Mouse (Mus musculus) kidney, embryonic 14.5 days (tissue): ENCODE measurements around the gene Ndufs7. TPM values are rescaled to one million over a fixed set of nuclear protein-coding genes. Genes with fewer than 3 reads are reported as not detected.
"Not testable (repeated sequence)": the region's sequence is repeated elsewhere in the genome, so short reads cannot be mapped to it uniquely, and the experiment has no call there.

ENCODE experiments used
- ATAC-seq: fragments of 200-750 bp; cut with Nextera tagmentation; 2 replicates; pipeline ENCODE4 v1.8.0; 2017; ENCODE audit warnings: moderate number of reproducible peaks, mild to moderate bottlenecking, moderate TSS enrichment, moderate library complexity; ENCODE audit not compliant: low FRiP score, low TSS enrichment
- H3K27ac ChIP-seq: fragments of 300-500 bp; sonication (generic); 2 replicates; pipeline ENCODE4 v1.5.1; 2014; ENCODE audit warnings: low read depth, mild to moderate bottlenecking, low read length, moderate library complexity, mixed read lengths
- H3K27me3 ChIP-seq: fragments of 300-500 bp; sonication (generic); 2 replicates; pipeline ENCODE4 v1.6.1; 2014; ENCODE audit warnings: mild to moderate bottlenecking, low read length; ENCODE audit not compliant: control insufficient read depth, insufficient read depth
- H3K36me3 ChIP-seq: fragments of 300-500 bp; sonication (generic); 2 replicates; pipeline ENCODE4 v1.6.1; 2014; ENCODE audit warnings: low read length, mixed read lengths; ENCODE audit not compliant: control insufficient read depth, insufficient read depth
- H3K4me1 ChIP-seq: fragments of 300-500 bp; sonication (generic); 2 replicates; pipeline ENCODE4 v1.6.1; 2014; ENCODE audit warnings: low read length, mixed read lengths; ENCODE audit not compliant: control insufficient read depth, insufficient read depth
- H3K4me2 ChIP-seq: fragments of 300-500 bp; sonication (generic); replicated peaks from 2 replicates; pipeline ENCODE4 v1.6.1; 2014; ENCODE audit warnings: low read depth, mild to moderate bottlenecking, low read length
- H3K4me3 ChIP-seq: fragments of 300-500 bp; sonication (generic); 2 replicates; pipeline ENCODE4 v1.5.1; 2014; ENCODE audit warnings: mild to moderate bottlenecking, low read length
- H3K9ac ChIP-seq: fragments of 300-500 bp; sonication (generic); 2 replicates; pipeline ENCODE4 v1.6.1; 2014; ENCODE audit warnings: low read depth, mild to moderate bottlenecking, low read length, moderate library complexity
- H3K9me3 ChIP-seq: fragments of 300-500 bp; sonication (generic); 2 replicates; pipeline ENCODE4 v1.6.1; 2016; ENCODE audit warnings: low read length; ENCODE audit not compliant: control insufficient read depth
- WGBS: fragments of 180-500 bp; shearing (Covaris S2); extraction: QIAGEN DNeasy Blood & Tissue Kit; methylation state at CpG from one replicate; pipeline ENCODE4 v1.1.7; 2014; 5-methylcytosine and 5-hydroxymethylcytosine counted together
- polyA plus RNA-seq: library from polyadenylated mRNA; unstranded; fragments of >200 nt; fragmentation: Nextera tagmentation; extraction: Ambion mirVana; gene quantifications from 2 replicates; pipeline ENCODE4 v1.2.1, GENCODE M21; 2014

The Ndufs7 gene
- polyA plus RNA-seq, 1 experiment from 2014 or later, result 390 TPM

GRCm38 (mm10) chr10:80237020-80237419 lies 11.9 kb upstream of the Ndufs7 start:
- Histone ChIP-seq H3K9ac (no peak overlapping the region), H3K4me2 (no peak overlapping the region), H3K27ac (no peak overlapping the region), H3K27me3 (no peaks in the 10 kb centered on the region), H3K4me1 (peaks cover 4% of the 10 kb centered on the region; the same call in 1 of the 2 replicates), H3K36me3 (peaks cover 98% of the 10 kb centered on the region), H3K9me3 (no peaks in the 10 kb centered on the region), H3K4me3 (no peak overlapping the region)
- 94% methylated on average over 4 of the region's 4 CpGs for WGBS
- no peak for ATAC-seq

DNA sequence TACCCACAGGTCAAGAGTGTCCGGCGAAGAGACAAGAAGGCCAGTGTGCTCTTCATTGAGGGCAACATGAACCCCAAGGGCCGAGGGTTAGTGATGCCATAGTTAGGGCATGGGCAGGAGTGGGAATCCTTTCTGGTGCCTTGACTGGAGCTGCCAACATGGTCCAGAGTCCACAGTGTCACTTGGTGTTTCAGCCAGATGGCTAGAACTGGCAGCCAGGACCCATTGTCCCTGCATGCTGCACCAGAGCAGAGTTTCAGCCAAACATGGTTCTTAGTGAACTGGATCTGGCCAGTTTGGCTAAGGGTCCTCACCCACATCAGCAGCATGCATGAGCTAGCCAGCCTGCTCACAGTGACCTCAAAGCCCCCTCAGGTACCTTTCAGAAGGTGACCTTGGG lies 10.6 kb upstream of the Ndufs7 start:
- Histone ChIP-seq H3K4me3 (no peak overlapping the region), H3K4me2 (no peak overlapping the region), H3K9ac (no peak overlapping the region), H3K27me3 (no peaks in the 10 kb centered on the region), H3K27ac (no peak overlapping the region), H3K9me3 (no peaks in the 10 kb centered on the region), H3K4me1 (no peaks in the 10 kb centered on the region), H3K36me3 (peaks cover 98% of the 10 kb centered on the region)
- no peak for ATAC-seq
- 87% methylated on average over 3 of the region's 3 CpGs for WGBS

- no peak overlapping the region for H3K27ac ChIP-seq
- H3K27me3 ChIP-seq, result no peaks in the 10 kb centered on the region
- no peak for ATAC-seq
- WGBS, result 87% methylated on average over 6 of the region's 6 CpGs
- H3K4me3 ChIP-seq, result no peak overlapping the region
- no peaks in the 10 kb centered on the region for H3K4me1 ChIP-seq
- no peak overlapping the region for H3K4me2 ChIP-seq
- no peaks in the 10 kb centered on the region for H3K9me3 ChIP-seq
- H3K9ac ChIP-seq, result no peak overlapping the region
- peaks cover 97% of the 10 kb centered on the region for H3K36me3 ChIP-seq
Measured at GRCm38 (mm10) chr10:80239791-80240190, 9.1 kb upstream of the Ndufs7 start.

DNA sequence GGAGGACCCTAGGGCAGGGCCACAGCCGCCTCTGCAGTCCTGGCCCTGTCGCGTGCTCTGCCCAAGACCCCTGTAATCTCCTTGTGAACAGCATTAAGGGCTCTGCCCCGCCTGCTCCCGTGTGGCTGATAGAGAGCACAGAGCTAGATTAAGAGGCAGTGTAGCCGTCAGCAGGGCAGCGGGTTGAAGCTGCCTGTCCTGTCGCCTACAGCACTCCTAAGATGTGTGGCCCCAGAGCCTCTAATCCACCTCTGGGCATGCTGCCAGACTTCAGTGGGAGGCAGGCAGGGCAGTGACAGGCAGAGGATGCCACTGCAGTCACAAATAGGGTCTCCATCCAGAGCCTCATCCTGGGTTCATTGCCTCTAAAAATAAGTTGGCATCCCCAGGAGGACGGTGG lies 6.8 kb upstream of the Ndufs7 start:
- Histone ChIP-seq H3K4me3 (no peak overlapping the region), H3K9me3 (no peaks in the 10 kb centered on the region), H3K27ac (no peak overlapping the region), H3K4me1 (0 out of 2 replicates have a peak, but pooled peaks cover 3% of the 10 kb centered on the region), H3K27me3 (no peaks in the 10 kb centered on the region), H3K4me2 (no peak overlapping the region), H3K36me3 (peaks cover 75% of the 10 kb centered on the region), H3K9ac (no peak overlapping the region)
- no peak for ATAC-seq
- 79% methylated on average over 9 of the region's 9 CpGs for WGBS

DNA sequence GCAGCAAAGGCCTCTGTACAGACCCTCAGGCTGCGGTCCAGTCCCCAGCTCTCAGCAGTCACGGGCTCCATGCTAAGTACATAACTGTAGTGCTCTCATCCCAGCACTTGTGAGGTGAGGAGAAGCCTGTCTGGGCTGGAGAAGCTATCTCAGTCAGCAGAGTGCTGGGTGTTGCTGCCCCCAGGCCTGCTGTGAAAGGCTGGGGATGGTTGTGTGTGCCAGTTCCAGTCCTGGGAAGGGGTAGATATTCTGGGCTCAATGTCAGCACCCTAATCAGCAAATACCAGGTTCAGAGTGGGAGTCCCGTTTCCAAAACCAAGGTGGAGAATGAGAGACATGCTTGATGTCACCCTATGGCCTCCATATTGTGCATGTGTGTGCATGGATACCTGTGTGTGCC lies 6.3 kb upstream of the Ndufs7 start:
- Histone ChIP-seq H3K4me3 (no peak overlapping the region), H3K4me1 (0 out of 2 replicates have a peak, but pooled peaks cover 3% of the 10 kb centered on the region), H3K9me3 (no peaks in the 10 kb centered on the region), H3K9ac (no peak overlapping the region), H3K27me3 (no peaks in the 10 kb centered on the region), H3K4me2 (no peak overlapping the region), H3K36me3 (peaks cover 70% of the 10 kb centered on the region), H3K27ac (no peak overlapping the region)
- ATAC-seq, result no peak
- WGBS, result 90% methylated on average over 3 of the region's 3 CpGs

DNA sequence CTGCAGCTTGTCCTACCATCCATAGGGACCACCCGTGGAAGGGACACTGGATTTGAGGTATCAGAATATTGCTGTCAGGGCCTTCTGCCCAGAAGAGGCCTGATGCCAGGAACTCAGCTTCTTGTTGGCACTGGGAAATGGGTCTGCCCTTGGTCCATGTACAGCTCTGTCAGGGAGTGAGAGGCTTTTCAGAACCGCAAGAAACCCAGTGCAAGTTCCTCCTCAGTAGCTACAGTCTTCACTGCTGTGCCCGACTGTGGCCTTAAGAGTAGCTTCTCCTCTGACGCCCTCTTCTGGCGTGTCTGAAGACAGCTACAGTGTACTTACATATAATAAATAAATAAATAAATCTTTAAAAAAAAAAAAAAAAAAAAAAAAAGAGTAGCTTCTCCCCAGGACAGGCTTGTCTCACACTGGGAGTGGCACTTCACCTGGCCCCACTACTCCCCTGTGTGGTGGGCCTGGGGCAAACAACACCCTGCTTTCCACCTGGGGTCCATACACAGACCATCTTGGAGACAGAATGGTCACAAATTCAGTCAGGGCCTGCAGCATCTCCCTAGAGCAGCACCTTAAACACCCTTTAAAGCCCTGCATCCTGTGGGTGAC lies 4.0 kb upstream of the Ndufs7 start:
- peak overlapping the region; percentile 28; the same call in 1 of the 2 replicates for H3K9ac ChIP-seq

DNA sequence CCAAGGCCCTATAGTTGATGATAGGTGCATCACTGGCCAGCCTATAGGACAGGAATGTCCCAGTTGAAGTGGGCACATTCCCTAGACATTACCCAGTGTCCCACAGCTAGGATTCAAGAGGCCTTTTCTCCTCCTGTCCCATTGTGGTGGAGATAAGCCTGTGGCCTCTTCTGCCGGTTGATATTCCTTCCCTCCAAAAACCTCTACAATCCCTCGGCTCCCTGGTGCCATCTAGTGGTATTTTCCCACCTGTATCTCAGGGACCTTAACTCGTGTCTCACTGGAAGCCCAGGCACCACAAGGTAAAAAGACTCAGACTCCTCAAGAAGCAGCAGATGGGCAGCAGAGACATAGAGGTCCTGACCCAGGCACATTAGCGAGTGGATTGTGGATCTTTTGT lies 3.3 kb upstream of the Ndufs7 start:
- peak overlapping the region; percentile 28; the same call in 1 of the 2 replicates for H3K9ac ChIP-seq
- ATAC-seq, result 0 out of 2 replicates have a peak, but pooled peaks have one; percentile 5
- no peaks in the 10 kb centered on the region for H3K27me3 ChIP-seq

More for the DNA sequence above, 4.0 kb upstream of the Ndufs7 start:
- peaks cover 4% of the 10 kb centered on the region; the same call in 1 of the 2 replicates for H3K4me1 ChIP-seq
- H3K27me3 ChIP-seq, result no peaks in the 10 kb centered on the region
- WGBS, result 43% methylated on average over 5 of the region's 5 CpGs
- no peak overlapping the region for H3K4me2 ChIP-seq
- peak overlapping the region; percentile 51; the same call in 1 of the 2 replicates for H3K27ac ChIP-seq
- peaks cover 47% of the 10 kb centered on the region for H3K36me3 ChIP-seq
- ATAC-seq, result no peak
- H3K4me3 ChIP-seq, result no peak overlapping the region
- H3K9me3 ChIP-seq, result no peaks in the 10 kb centered on the region

DNA sequence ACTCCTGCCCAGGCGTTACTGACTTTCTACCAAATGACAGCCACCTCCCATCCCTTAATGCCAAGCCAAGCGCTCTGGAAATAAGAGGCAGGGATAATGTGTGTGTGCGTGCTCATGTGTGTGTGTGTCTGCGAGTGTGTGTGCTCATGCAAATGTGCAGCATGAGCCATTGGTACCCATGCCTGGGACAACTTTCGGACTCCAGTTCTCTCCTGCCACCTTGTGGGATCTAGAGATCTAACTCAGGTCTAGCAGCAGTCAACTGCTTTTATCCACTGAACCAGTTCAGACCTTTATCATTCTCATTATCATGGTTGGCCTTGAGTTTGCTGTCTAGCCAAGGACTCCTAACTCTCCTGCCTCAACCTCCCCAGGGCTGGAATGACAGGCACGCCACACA lies 1.1 kb upstream of the Ndufs7 start:
- Histone ChIP-seq H3K27me3 (no peaks in the 10 kb centered on the region), H3K27ac (no peak overlapping the region), H3K4me2 (no peak overlapping the region), H3K4me3 (no peak overlapping the region), H3K36me3 (peaks cover 22% of the 10 kb centered on the region), H3K4me1 (peaks cover 10% of the 10 kb centered on the region; the same call in 1 of the 2 replicates), H3K9me3 (no peaks in the 10 kb centered on the region), H3K9ac (no peak overlapping the region)
- no peak for ATAC-seq
- WGBS, result 37% methylated on average over 6 of the region's 6 CpGs

More for the DNA sequence above, 3.3 kb upstream of the Ndufs7 start:
- no peaks in the 10 kb centered on the region for H3K9me3 ChIP-seq
- H3K4me1 ChIP-seq, result peaks cover 10% of the 10 kb centered on the region; the same call in 1 of the 2 replicates
- peak overlapping the region; percentile 51; the same call in 1 of the 2 replicates for H3K27ac ChIP-seq
- H3K4me3 ChIP-seq, result no peak overlapping the region
- H3K36me3 ChIP-seq, result peaks cover 40% of the 10 kb centered on the region
- WGBS, result 6% methylated on average over 4 of the region's 4 CpGs
- H3K4me2 ChIP-seq, result no peak overlapping the region

- WGBS, result 44% methylated on average over 3 of the region's 3 CpGs
- not testable (repeated sequence) for H3K27ac ChIP-seq, H3K4me1 ChIP-seq, H3K27me3 ChIP-seq, H3K9ac ChIP-seq, H3K9me3 ChIP-seq, ATAC-seq
- Histone ChIP-seq H3K4me3 (peak overlapping the region; percentile 60), H3K36me3 (peaks cover 18% of the 10 kb centered on the region), H3K4me2 (peak overlapping the region; percentile 46)
Measured at GRCm38 (mm10) chr10:80248437-80248836, 484 bp upstream of the Ndufs7 start.
